Comparison of ENCODE assay signal across 16 mouse cellular contexts in the genomic region with DNA sequence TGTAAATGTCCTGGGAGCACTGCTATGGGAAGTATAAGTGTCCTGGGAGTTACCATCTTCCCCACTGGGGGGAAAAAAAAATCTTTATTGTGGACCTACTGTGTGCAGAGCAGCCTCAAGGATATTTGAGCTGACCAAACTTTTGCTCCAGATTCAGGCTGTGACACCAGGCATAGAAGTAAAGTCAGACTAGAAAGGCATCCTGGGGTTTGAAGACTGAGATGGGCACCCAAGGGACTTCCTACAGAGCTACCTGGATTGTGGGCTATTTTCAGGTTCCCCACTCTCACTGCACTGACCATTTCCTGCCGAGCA.
"Had no signal": no experiment of that assay in that cellular context is flagged by ENCODE, and none has a peak within 500 bp of the region (broad histone marks: within the 10 kb centered on the region; RNA-seq: fewer than 3 reads in every experiment).

No protein-coding gene starts in this region.

- H3K9ac ChIP-seq: lung, embryonic 15.5 days; midbrain, embryonic 13.5 days; neural tube, embryonic 13.5 days; stomach, embryonic 15.5 days had no signal

- H3K4me3 ChIP-seq: layer of hippocampus, adult 2 months; left cerebral cortex, adult 2 months; lung, embryonic 15.5 days; megakaryocyte, embryonic 14.5 days; myocyte; neural tube, embryonic 13.5 days; stomach, embryonic 15.5 days had no signal

- H3K27me3 ChIP-seq: lung, embryonic 15.5 days; stomach, embryonic 15.5 days had no signal

- H3K27ac ChIP-seq: left cerebral cortex, adult 2 months; lung, embryonic 15.5 days; midbrain, embryonic 10.5 days; midbrain, embryonic 13.5 days; neural tube, embryonic 13.5 days; stomach, embryonic 15.5 days had no signal

- DNase-seq: kidney, adult 9 months; layer of hippocampus, postnatal 36 days; lung, adult 18-20 months; right cerebral cortex, postnatal 25 days; spleen, adult 18-20 months; thymus, postnatal 25 days had no signal

- H3K36me3 ChIP-seq: midbrain, embryonic 10.5 days; stomach, embryonic 15.5 days had no signal

- H3K9me3 ChIP-seq: lung, embryonic 15.5 days; megakaryocyte, embryonic 14.5 days; midbrain, embryonic 10.5 days; midbrain, embryonic 13.5 days; neural tube, embryonic 13.5 days; stomach, embryonic 15.5 days had no signal

- ATAC-seq: midbrain, embryonic 16.5 days had no signal
